Mouse (Mus musculus) stomach, postnatal 0 days (tissue): ENCODE results near the gene Spry1. TPM values are rescaled to one million over a fixed set of nuclear protein-coding genes. Genes with fewer than 3 reads are reported as not detected.

ENCODE experiments used
- ATAC-seq: fragments of 200-750 bp; cut with Nextera tagmentation; 2 replicates; pipeline ENCODE4 v1.8.0; 2017; ENCODE audit not compliant: low FRiP score, low TSS enrichment
- DNase-seq: peaks from one replicate; pipeline ENCODE4 v3.0.0-alpha.2; 2016; ENCODE audit warnings: low spot score
- H3K27ac ChIP-seq: fragments of 300-500 bp; sonication (generic); replicated peaks from 2 replicates; pipeline ENCODE4 v1.5.1; 2014; ENCODE audit warnings: mild to moderate bottlenecking, control low read depth
- H3K27me3 ChIP-seq: fragments of 300-500 bp; sonication (generic); 2 replicates; pipeline ENCODE4 v1.6.1; 2014; ENCODE audit warnings: low read length; ENCODE audit not compliant: control insufficient read depth, insufficient read depth
- H3K36me3 ChIP-seq: fragments of 300-500 bp; sonication (generic); 2 replicates; pipeline ENCODE4 v1.6.1; 2014; ENCODE audit warnings: low read length, mixed read lengths; ENCODE audit not compliant: control insufficient read depth, insufficient read depth
- H3K4me1 ChIP-seq: fragments of 300-500 bp; sonication (generic); replicated peaks from 2 replicates; pipeline ENCODE4 v1.6.1; 2014; ENCODE audit warnings: antibody characterized with exemption; ENCODE audit not compliant: control insufficient read depth, insufficient read depth
- H3K4me2 ChIP-seq: fragments of 300-500 bp; sonication (generic); replicated peaks from 2 replicates; pipeline ENCODE4 v1.6.1; 2014; ENCODE audit warnings: low read depth, mild to moderate bottlenecking, control low read depth, moderate library complexity
- H3K4me3 ChIP-seq: fragments of 300-500 bp; sonication (generic); 2 replicates; pipeline ENCODE4 v1.5.1; 2014; ENCODE audit warnings: low read depth, low read length, control low read depth
- H3K9ac ChIP-seq: fragments of 300-500 bp; sonication (generic); 2 replicates; pipeline ENCODE4 v1.6.1; 2014; ENCODE audit warnings: mild to moderate bottlenecking, low read length, control low read depth, mixed read lengths
- H3K9me3 ChIP-seq: fragments of 300-500 bp; sonication (generic); 2 replicates; pipeline ENCODE4 v1.6.1; 2016; ENCODE audit warnings: low read length; ENCODE audit not compliant: control insufficient read depth
- CTCF ChIP-seq: IDR thresholded peaks from 2 replicates; pipeline ENCODE4 v1.5.1; 2016; ENCODE audit warnings: antibody characterized with exemption, low read depth, mild to moderate bottlenecking, moderate library complexity
- EP300 ChIP-seq: optimal IDR thresholded peaks from 2 replicates; pipeline ENCODE3; 2016; ENCODE audit warnings: antibody characterized with exemption
- WGBS: fragments of 180-500 bp; shearing (Covaris S2); extraction: QIAGEN DNeasy Blood & Tissue Kit; methylation state at CpG from one replicate; pipeline ENCODE4 v1.1.7; 2014; 5-methylcytosine and 5-hydroxymethylcytosine counted together
- polyA plus RNA-seq: library from polyadenylated mRNA; unstranded; fragments of >200 nt; fragmentation: Nextera tagmentation; extraction: Ambion mirVana; gene quantifications from 2 replicates; pipeline ENCODE4 v1.2.1, GENCODE M21; 2015

The Spry1 gene
- polyA plus RNA-seq, 1 experiment from 2014 or later = 9.4 TPM

DNA sequence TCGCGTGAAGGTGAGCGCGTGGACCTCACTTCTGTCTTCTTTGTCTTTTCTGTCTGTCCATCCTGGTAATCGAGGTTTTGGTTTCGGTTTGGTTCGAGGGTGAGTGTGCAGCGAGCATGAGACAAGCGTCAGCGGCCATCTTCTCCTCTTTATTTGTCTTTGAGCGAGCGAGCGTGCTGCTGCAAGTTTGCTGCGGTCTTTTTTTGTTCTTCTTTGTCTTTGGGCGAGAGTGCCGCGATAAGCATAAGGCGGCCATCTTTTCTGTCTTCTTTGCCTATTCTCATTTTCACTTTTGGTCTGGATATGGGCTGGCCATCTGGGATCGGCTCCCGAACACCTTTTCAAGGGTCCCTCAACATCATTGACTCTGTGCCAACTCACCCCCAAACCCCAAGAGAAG lies 29.4 kb downstream of the Spry1 start:
- TF ChIP-seq EP300 = no peak
- TF ChIP-seq CTCF = no peak
- H3K4me2 ChIP-seq = no peak overlapping the region
- DNase-seq (no peak), ATAC-seq (no peak)
- H3K36me3 ChIP-seq = no peaks in the 10 kb centered on the region; the same call in 1 of the 2 replicates
- H3K9me3 ChIP-seq = no peaks in the 10 kb centered on the region
- H3K4me3 ChIP-seq = no peak overlapping the region
- no peaks in the 10 kb centered on the region for H3K4me1 ChIP-seq
- 97% methylated on average over 20 of the region's 20 CpGs for WGBS
- no peaks in the 10 kb centered on the region for H3K27me3 ChIP-seq
- no peak overlapping the region for H3K9ac ChIP-seq
- H3K27ac ChIP-seq = no peak overlapping the region

DNA sequence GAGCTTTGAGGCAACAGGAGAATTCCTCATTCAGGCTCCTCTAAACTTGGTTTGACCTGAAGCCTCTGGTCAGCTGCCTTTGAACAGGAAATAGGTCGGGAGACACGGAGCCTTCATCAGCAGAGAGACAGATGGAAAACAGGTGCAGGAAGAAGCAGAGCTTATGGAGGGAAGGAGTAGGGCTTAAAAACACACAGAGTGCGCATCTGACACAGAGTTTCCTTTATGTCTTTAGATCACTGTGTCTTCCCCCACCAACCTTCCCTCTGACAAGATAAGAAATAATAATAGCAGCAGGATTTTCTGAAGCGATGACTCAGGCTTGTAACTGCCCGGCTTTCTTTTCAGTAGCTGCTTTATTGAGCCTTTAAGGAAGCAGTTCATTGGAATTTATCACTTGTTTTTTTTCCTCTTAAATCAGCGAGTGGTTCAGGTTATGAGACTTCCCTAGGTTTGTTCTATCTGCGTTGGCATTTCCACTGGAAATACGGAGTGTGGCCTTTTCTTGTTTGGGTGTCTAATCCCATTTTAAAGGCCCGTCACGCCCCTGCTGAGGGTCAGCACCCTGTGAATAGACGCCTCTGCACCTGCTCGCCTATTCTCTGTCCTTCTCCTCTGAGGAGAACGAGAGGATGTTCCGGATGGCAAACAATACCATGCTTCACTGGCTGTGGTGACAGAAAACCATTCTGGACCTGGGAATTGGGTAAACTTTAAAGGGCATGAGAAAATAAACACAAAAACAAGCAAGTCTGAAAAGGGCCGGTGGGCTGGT lies 32.7 kb downstream of the Spry1 start:
- no peak overlapping the region for H3K27ac ChIP-seq
- H3K4me1 ChIP-seq = 0 out of 2 replicates have a peak, but pooled peaks cover 2% of the 10 kb centered on the region
- H3K9ac ChIP-seq = no peak overlapping the region
- no peaks in the 10 kb centered on the region for H3K27me3 ChIP-seq
- H3K4me2 ChIP-seq = no peak overlapping the region
- 44% methylated on average over 15 of the region's 15 CpGs for WGBS
- no peak overlapping the region for H3K4me3 ChIP-seq
- H3K9me3 ChIP-seq = no peaks in the 10 kb centered on the region
- no peaks in the 10 kb centered on the region for H3K36me3 ChIP-seq
- ATAC-seq (no peak), DNase-seq (no peak)
- TF ChIP-seq CTCF (no peak), EP300 (no peak)

DNA sequence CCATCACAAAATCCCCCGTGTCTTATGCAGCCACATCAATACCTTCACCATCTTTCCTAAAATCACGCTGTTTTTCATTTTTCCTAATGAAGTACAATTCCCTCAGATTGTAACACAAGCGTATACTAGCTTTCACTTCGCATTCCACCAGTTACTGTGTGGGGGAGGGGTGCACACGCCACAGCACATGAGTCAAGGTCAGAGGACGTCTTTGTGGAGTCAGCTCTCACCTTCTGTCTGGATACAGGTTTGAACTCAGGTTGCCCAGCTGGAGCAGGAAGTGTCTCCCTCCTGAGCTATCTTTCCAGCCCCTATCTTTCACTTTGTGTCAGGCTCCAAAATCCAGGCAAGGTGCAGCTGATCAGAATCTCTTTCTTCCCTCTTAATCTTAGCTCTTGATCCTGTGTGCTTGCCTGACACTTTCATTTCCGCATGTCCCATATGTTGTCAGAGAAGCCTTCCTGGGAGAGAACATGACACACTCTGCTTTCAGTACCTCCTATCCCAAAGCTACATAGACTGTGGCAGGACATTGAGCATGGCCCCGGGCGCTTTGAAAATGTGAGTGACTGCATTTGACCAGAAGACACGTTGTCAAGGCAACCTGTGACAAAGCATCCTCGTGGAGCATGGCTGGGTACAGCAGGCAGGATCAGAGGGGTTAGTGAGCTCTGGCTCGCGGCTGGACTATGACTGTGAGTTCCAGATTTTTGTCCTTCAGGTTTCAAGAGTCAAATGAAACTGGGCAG lies 33.9 kb downstream of the Spry1 start:
- Histone ChIP-seq H3K9ac (no peak overlapping the region), H3K36me3 (no peaks in the 10 kb centered on the region), H3K9me3 (no peaks in the 10 kb centered on the region), H3K4me1 (0 out of 2 replicates have a peak, but pooled peaks cover 2% of the 10 kb centered on the region), H3K4me3 (no peak overlapping the region), H3K27ac (no peak overlapping the region), H3K27me3 (no peaks in the 10 kb centered on the region), H3K4me2 (no peak overlapping the region)
- TF ChIP-seq CTCF (no peak), EP300 (no peak)
- 62% methylated on average over 13 of the region's 13 CpGs for WGBS
- 0 out of 2 replicates have a peak, but pooled peaks have one; percentile 26 for ATAC-seq
- no peak for DNase-seq

DNA sequence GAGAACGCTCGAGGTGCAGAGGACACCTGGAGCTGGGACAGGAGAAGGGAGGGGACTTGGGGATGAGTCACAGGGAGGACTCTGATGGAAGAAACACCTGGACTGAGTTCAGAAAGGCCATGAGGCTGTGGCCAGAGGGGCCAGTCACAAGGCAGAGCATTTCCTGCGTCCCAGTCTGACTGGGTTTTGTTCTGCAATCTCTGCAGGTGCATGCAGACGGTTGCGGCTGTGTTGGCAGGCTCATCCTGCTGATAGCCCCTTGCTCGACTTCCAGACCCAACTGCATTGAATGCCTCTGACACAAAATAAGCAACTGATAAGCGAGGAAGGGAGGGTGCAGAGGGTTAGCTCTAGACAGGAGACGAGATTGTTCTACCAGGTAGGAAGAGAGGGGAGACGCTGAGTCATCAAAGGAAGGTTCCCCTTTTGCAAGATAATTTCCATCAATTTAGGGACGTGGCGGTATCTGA lies 35.3 kb downstream of the Spry1 start:
- H3K4me1 ChIP-seq = 0 out of 2 replicates have a peak, but pooled peaks cover 2% of the 10 kb centered on the region
- TF ChIP-seq EP300 (no peak), CTCF (no peak)
- DNase-seq (no peak), ATAC-seq (no peak)
- H3K36me3 ChIP-seq = no peaks in the 10 kb centered on the region
- H3K9ac ChIP-seq = no peak overlapping the region
- no peak overlapping the region for H3K4me2 ChIP-seq
- no peak overlapping the region for H3K4me3 ChIP-seq
- 0 out of 2 replicates have a peak overlapping the region, but pooled peaks have one; percentile 4 for H3K27ac ChIP-seq
- WGBS = 69% methylated on average over 11 of the region's 11 CpGs
- H3K27me3 ChIP-seq = no peaks in the 10 kb centered on the region
- no peaks in the 10 kb centered on the region for H3K9me3 ChIP-seq

DNA sequence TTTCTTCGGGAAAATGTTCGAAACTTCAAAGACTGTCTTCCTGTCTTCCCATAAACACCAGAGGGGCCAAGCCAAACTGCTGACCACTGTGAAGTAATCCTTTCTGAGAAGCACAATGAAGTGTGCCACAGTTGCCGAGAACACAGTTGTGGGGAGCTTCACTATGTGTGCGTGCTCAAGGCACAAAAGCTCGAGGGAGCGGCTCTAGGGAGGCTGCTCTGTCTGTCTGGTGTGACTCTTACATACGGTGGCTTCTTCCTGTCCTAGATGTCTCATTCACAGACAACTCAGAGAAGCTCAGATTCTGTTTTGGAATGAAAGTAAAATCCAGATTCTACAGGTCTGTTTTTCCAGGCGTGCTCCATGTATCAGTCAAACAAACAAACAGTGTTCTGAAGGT lies 36.5 kb downstream of the Spry1 start:
- Histone ChIP-seq H3K27me3 (no peaks in the 10 kb centered on the region), H3K4me3 (no peak overlapping the region), H3K36me3 (no peaks in the 10 kb centered on the region), H3K9ac (no peak overlapping the region), H3K9me3 (no peaks in the 10 kb centered on the region), H3K27ac (no peak overlapping the region), H3K4me2 (no peak overlapping the region), H3K4me1 (0 out of 2 replicates have a peak, but pooled peaks cover 2% of the 10 kb centered on the region)
- no peak for TF ChIP-seq EP300
- TF ChIP-seq CTCF = no peak
- DNase-seq = no peak
- ATAC-seq = no peak
- WGBS = 63% methylated on average over 8 of the region's 8 CpGs
